Mouse (Mus musculus) heart, adult 9 months (tissue): ENCODE results near the gene Stra6.

Source experiments
- DNase-seq, 2 experiments: peaks; one replicate each; pipeline ENCODE4 v3.0.0; 2022; ENCODE audit warnings: low spot score in 2 of 2

The Stra6 gene

DNA sequence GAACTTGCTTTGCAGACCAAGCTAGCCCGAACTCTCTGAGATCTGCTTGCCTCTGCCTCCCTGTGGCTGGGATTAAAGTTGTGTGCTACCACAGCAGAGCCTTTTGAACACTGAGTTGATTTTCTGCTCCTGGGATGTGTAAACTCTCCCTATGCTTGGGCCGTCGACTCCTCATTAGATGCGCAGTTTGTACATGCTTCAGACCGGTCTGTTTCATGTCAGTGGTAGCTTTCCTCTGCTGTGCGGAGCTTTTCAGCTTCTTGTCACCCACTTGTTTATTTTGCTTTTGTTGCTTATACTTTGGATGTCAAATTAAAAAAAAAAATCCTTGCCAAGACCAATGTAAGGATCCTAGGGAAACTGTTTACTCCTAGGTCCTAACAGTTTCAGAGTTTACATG, 32.4 kb downstream of the Stra6 start:
- DNase-seq, result no peak

DNA sequence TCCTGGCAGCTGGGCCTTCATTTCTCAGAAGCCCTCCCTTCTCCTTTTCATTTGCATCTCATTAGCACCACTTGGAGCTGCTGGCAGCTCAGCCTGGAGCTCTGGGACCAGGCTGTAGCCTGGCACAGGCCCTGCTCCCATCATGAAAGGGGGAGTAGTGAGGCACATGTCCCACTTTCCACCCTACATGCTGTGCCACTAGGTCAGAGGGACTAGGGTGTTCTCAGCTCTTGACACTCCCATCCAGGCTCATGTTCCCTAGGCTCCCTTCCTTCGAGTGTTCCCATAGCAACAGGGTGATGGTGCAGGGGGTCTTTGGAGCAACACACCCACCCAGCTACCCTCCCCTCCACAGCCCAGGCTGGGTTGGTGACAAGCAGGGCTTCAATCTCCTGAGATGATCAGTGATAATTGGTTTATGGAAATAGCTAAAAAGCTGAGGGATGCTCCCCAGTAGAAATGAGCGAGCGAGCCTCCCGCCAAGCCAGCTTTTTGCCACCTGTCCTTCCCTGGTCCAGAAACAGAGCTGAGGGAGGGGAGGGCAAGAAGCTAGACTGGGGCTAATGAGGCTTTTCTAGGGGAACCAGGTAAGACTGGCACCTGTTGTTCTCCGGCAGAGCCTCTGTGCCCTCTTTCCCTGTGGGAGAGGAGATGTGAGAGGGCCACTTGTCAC, 33.2 kb downstream of the Stra6 start:
- no peak for DNase-seq

DNA sequence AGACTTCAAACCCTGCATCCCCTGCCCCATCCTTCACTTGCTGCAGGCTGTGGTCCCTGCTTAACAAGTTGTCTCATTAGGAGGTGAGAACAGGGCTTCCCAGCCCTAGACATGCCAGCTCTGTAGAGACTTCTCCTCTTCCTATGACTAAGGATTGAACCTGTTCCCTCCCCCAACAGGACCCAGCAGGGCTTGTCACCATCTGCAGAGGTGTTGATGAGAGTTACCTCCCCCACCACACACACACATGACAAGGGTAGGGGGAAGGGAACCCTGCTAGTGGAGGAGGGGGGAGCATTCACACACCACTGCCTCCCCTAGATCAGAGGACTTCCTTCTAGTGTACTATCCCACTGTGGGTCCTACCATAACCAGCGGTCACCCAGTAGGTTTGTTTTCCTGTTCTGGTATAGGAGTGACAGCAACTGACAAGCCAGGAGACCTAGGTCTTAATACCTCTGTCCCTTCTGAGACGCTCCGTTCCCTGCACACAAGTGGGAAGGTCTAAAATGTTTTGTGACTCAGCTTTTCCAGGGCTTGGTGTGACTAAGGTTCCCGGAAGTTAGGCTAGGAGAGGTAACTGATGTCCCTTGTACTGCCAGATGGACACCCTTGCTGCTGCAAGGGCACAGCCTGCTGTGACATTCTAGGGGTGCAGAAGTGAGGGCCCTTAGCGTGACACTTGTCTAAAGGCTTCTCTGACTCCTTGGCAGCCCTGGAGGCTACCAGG, 36.4 kb downstream of the Stra6 start:
- no peak for DNase-seq

DNA sequence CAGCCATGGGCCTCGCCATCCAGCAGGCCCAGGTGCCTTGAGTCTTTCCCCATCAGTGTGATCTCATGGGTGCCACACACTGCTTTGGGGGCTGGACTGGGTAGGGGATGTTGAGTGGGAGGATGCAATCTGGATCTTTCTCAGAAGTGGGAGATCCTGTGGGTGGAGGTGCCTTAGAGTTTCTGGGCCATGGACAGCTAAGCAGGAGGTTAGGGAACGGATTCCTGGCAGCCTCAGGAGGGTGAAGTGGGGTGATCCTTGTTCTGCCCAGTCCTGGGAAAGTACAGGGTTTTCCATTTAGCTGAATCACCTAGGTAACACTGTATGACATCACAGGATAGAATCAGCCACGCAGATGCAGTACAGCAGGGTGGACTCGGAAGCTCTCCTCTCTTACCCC, 38.4 kb downstream of the Stra6 start:
- DNase-seq, result no peak

DNA sequence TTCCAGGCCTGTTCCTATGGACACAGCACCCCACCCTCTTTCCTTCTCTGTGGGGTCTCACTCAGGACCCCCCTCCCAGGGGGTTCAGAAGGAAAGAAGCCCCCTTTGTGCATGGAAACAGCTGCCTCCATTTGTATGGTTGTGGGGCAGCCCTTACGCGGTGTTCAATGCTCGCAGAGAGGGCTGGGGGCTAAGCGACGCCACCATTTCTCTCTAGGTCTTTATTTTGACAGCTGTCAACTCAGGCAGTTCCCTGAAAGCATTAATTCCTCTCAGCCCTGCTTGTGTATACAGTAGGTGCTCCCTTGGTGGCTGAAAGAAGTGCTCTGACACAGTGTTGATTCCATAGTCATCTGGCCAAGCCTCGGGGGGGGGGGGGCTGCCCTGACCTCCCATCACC, 40.1 kb downstream of the Stra6 start:
- DNase-seq, result no peak

DNA sequence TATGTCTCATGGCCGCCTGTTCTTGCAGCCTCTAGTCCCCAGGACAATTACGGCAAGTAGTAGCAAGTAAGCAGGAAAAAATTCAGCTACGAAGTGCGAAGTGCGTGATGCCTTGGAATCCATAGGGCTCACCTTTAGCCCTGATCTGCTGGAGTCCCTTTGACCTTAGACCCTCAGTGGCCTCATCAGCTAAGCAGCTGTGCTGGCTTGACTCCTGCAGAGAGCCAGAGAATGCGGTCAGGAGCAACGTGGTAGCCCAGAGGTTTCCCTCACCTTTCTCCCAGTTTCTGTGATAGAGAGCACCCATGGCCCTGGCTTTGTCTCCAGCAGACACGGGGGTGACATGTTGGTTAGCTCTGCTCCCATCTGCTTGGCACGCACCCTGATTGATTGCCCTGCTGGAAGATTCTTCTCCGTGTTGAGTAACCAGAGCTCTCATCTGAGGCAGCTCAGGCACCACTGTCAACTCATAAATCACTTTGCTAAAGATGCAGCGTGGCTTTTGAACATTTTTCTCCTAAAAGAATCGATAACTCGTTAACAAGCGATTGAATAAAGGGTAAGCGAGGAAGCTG, 42.1 kb downstream of the Stra6 start:
- no peak for DNase-seq

DNA sequence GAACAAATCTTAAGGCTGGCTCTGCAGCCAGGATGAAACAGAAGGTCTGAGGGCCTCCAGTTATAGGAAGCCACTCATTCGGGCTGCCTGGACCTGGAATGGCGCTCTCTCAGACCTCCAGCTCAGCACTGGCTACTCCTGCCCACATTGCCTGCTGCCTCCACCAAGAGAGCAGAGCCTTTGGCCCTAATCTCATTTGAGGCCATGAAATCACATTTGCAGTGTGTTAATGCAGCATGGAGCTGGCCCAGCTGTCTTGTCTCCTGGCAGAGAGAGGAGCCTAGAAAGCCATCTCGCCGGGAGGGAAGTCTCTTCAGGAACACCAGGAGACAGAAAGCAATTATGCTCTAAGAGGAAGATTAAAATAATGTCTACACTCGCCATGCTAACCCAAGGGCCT, 43.9 kb downstream of the Stra6 start:
- DNase-seq, result no peak

DNA sequence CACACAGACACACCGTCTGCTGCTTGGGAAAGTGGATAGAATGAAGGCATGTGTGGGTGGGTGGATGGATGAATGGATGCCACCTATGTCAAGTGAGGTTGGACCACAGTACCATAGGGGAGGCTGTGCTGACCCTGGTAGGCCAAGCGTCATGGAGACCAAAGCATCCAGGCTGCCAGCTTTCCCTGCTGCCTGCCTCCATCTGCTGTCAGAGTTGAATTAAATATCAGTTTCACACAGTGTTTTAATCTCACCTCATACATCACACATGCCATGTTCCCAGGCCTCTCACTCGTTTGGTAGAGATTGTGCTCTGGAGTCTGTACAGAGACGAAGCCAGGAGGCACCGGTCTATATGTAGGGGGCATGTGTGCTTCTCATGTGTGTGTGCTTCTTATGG, 47.2 kb downstream of the Stra6 start:
- DNase-seq, result no peak

DNA sequence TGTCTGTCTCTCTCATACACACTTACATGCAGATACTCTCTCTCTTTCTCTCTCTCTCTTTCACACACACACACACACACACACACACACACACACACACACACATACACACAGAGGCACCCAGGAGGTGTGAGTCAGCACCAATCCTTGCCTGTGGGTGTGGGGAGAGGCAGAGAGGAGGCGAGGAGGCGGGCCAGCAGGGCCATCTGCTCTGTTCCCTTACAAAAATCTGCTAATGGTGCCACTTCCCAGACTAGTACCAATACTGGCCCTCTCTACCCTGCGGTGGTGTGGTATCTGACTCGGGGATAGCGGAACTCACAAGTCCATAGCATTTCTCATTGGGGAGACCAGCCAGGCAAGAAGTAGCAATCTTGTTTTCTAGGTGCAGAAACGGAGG, 47.8 kb downstream of the Stra6 start:
- DNase-seq, result no peak

DNA sequence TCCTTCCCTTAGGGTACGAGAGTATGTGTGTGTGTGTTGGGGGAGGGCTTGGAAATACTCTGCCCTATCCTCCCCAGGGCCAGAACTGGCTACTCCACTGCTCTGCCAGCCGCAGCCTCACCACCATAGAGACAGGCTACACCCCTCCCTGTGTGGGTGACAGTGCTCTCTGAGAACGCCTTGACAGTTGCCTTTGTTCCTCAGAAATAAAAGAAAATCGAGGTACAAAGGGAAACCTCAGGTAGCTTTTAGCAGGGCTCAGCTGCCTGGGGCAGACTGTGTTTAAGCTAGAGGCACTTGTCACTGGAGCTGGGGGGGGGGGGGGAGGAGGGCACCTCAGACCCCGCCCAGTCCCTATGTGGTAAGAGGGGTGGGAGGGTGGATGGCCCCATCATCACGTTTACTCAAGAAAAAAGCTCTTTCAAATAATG, 48.7 kb downstream of the Stra6 start:
- no peak for DNase-seq

DNA sequence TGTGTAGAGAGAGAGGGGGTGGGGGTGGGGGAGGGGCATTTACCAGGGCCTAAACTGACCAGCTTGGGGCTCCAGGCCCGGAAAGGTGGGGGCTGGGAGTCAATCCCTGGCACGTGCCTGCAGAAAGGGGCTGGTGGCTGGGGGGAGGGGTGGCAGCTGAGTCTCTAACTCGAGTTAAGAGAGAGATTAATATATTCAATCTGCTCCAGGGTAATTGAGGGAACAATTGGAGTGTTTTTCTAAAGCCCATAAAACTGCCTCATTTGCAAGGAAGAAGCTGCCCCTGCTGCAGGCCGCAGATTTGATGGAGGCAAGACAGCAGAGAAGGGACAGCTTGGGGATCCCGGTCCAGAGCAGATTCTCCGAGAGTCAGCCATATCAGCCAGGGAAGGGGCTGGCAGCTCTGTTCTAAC, 49.3 kb downstream of the Stra6 start:
- DNase-seq, result no peak

DNA sequence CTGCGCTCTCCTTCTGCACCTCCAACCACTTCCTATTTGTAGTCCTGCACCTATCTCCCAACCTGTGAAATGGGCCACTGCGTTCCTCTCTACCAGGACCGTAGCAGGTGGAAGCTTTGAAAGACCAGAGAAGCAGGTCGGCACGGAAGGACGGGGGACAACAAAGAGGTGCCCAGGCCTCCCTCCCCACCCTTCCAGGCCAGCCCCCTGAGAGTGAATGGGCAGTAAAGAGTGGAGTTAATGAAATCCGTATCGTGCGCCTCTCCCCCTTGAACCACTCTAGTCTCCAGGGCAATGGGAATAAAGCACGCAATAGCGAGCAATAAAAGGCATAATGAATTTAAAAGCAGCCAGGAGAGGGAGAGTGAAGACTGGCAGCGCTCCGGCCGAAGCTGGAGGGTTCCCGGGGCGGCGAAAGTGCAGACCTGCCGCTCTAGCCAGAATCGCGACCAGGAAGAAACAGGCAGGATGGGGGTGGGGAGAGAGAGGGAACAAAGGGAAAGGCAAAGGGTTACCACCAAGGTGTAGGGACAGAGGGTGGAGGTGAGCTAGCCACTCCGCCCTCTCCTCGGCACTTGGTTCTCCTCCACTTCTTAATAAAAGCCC, 49.8 kb downstream of the Stra6 start:
- no peak for DNase-seq

DNA sequence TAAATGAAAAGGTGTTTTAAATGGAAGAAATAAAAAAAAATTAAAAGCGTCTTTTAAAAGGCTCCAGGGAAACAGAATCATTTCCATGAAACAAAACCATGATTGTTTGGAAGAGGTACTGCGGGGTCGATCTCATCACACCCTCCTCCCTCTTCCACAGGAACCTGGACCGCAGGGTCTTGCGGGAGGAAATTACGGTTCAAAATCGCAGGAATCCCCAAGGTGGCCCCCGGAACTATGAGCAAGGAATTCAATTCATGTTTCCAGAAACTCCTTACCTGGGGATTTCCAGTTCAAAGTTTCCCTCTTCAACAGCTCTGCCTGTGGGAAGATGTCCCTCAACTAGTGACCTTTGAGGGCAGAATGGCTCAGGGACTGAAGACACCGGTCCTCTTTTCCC, 50.4 kb downstream of the Stra6 start:
- DNase-seq, result no peak

DNA sequence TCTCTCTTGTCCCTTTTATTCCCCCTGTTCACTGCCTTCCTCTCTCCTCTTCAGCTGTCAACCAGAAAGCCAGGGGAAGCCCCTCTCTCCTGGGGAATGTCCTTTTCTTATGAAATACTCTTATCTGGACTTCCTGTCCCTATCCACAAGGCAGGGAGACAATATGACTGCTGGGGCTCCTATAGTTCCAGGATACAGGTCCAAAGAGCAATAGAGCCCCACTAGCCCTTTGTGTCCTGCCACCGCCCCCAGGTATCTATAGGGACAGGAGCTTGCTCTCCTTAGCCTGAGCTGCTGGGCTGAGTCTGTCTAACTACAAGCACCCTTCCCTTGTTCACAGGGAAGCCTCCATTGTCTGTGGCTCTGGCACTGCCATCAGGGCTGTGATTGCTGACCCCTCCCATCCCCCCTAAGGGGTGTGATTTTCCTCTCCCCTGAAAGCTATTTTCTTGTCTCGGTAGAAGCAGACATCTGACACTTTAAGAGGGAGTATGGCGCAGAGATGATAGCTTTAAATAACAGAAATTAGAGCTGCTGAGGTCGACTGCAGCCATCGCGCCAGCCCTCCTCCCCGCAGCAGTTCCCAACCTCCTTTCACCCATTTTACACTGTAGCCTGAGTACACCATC, 51.8 kb downstream of the Stra6 start:
- DNase-seq, result no peak

DNA sequence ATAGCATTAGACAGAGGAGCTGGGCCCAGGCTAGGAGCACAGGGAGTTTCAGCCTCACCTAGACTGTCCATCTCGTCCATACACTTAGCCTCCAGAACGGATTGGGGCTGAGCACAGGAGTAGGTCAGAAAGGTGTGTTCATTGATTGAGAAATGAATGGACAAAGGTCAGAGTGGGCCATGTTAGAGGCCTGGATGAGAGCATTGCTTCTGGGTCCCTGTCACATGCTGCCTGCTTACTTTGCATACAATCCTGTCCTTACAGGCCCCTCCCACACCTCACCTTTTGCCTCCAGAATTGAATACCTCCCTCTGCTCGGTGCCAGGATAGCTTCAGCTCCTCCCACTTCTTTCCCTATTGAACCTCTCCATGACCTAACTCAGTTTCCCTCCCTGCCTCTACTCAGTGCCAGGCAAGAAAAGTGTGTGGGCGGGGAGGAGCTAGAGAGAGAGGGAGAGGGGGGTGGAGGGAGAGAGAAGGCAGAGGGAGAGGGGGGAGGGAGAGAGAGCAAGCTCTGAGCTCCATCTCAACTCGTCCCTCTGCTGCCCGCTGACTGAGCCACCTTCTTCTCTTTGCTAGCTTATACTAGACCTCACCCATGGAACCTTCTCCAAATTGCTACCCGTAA, 52.5 kb downstream of the Stra6 start:
- no peak for DNase-seq

DNA sequence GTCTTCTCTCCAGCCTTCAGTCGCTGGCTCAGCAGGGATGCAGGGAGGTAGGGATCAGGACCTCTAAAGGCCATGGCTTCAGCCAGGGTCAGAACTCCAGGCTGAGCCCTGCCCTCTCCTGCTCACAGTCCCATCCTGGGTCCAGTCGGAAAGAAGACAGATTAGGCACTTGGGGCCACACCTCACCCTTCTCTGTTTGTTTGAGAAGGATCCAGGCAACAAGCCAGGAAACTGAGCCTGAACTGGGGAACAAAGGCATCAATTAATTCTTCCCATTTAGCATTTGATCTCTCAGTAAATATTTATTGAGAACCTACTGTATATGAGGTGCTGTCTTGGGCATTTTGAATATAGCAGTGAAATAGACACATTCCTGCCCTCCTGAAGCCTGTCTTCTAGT, 55.1 kb downstream of the Stra6 start, which contains the start of gene Ccdc33:
Gene Ccdc33 (minus strand): TSS at position 153 of the 400 bp plus-strand sequence.
- no peak for DNase-seq

DNA sequence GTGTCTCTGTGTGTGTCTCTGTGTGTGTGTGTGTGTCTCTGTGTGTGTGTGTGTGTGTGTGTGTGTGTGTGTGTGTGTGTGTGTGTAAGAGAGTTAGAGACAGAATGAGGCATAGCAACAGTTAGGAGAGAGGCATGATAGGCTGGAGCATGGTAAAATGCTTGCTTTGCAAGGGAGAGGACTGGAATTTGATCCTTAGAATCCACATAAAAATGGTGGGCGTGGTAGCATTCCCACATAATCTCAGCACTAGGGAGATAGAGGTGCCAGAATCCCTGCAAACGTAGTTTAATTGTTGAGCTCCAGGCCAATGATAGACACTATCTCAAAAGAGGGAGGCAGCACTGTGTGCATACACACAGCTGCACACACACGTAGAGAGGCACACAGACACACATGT, 61.5 kb downstream of the Stra6 start:
- DNase-seq, result no peak

DNA sequence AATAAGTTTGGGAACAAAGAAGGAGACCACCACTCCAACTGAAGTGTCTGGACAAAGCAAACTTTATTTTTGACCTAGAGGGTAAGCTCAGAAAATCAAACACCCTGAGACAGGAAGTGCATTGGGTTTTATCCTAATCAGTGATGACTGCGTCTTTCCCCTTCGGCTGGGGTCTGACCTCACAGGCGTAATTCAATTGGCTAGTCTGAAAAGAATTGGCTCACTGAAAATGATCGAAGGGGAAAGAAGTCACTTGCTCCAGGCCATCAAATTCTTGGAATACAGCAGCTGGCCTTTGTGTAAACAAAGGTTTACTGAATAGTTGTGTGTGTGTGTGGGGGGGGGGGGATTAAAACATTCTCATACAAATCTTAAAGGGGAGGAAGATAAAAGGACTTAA, 62.2 kb downstream of the Stra6 start:
- no peak for DNase-seq

DNA sequence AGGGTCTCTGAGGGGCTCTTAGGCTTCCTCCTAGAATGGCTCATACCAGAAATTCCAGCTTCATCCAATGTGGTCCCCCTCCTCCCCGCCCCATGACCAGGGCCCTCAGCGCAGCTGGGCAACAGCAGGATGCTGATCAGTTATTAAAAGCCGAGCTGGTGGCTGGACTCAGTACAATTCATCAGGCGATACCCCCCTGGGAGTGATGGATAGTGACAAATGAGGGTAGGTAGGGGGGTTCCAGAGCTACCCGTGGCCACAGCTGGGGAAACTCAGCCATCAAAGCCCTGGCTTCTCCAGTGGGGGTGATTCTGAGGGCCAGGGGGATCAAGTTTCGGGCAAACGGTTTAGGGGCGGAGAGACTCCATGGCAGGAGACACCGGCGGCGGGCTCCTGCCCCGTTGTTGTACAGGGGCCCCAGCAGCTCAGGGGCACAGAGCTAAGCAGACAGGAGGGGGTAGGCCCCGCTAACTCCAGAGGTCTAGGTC, 65.4 kb downstream of the Stra6 start:
- DNase-seq, result no peak

DNA sequence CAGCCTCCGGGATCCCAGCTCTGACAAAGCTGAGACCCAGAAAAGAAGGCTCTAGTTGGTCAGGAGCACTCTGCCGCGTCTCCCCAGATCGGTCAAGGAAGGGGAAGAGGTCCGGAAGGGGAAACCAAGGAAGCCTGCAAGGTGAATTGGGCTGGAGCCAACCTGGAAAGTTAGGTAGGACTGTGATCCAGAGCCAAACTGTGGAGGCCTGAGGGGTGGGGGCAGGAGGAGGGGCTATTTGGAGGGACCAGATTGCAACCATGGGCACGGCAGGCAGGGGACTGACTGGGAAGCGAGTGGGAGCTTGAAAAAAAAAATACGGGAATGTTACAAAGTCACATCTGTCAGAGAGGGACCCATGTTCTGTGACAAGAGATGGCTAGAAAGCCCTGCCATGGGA, 65.9 kb downstream of the Stra6 start:
- DNase-seq, result no peak

DNA sequence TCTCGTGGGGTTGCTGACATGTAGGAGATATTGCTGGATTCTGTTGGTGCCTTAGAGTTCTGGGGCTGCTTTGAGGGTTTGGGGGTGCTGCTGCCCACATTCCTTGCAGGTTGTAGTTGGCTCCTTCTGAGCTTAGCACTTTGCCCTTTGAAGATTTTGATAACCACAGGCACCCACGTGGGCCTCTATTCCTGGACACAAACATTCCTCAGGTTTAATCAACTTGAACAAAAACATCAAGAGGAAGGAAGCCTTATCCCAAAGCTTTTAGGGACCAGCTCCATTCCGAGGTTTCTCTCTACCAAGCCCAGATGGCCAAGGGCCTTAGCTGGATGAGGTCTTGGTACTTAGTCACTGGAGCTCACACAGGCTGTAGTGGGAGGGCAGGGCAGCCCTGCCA, 67.3 kb downstream of the Stra6 start:
- no peak for DNase-seq

DNA sequence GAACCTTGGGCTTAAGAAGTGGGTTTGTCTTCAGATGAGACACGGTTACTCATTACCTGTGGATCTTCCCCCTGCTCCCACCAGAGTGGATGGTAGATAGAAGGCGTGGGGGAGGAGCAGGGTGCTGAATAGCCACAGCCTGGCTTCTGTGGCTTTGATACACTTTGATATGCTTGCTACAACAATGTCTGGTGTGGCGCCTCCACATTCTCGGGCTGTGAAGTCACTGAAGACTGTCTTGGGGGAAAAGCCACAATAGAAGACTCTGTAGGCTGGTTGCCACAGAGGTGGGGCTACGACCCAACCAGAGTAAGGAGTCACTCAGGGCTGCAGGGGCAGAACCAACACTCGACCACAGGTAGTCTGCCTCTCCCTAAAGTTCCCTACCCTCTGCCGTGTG, 68.1 kb downstream of the Stra6 start:
- no peak for DNase-seq
